Comparison of ENCODE assay signal across 8 mouse cellular contexts in genomic region chr11:75152603-75153557, GRCm38 (mm10). TPM values are rescaled to one million over a fixed set of nuclear protein-coding genes. Genes with fewer than 3 reads are reported as not detected.
DNase-seq lines count a peak whose midpoint lies in the region; ATAC-seq and TF ChIP-seq lines count a peak whose summit lies in the region.

No protein-coding gene starts in this region.

- no peak overlapping the region for H3K4me2 ChIP-seq in limb, embryonic 12.5 days
- H3K4me2 ChIP-seq in lung, postnatal 0 days (replicated peaks; ENCODE audit: low read depth, low read length): no peak overlapping the region

- H3K9ac ChIP-seq in limb, embryonic 12.5 days (replicated peaks): no peak overlapping the region
- H3K9ac ChIP-seq in lung, postnatal 0 days (replicated peaks; ENCODE audit: low read depth): no peak overlapping the region

- no peaks in the 10 kb centered on the region for H3K9me3 ChIP-seq in limb, embryonic 12.5 days
- no peaks in the 10 kb centered on the region for H3K9me3 ChIP-seq in limb, embryonic 10.5 days (replicated peaks)
- H3K9me3 ChIP-seq in lung, postnatal 0 days (ENCODE audit: low read length): no peaks in the 10 kb centered on the region

- WGBS in limb, embryonic 12.5 days: 74% methylated on average over 18 of the region's 18 CpGs
- 88% methylated on average over 18 of the region's 18 CpGs for WGBS in limb, embryonic 10.5 days
- WGBS in lung, postnatal 0 days: 25% methylated on average over 18 of the region's 18 CpGs

- H3K36me3 ChIP-seq in limb, embryonic 12.5 days: peaks cover 32% of the 10 kb centered on the region
- H3K36me3 ChIP-seq in limb, embryonic 10.5 days: peaks cover 41% of the 10 kb centered on the region
- H3K36me3 ChIP-seq in lung, postnatal 0 days (ENCODE audit: insufficient read depth, low read length): no peaks in the 10 kb centered on the region

- H3K27me3 ChIP-seq in limb, embryonic 12.5 days: no peaks in the 10 kb centered on the region
- H3K27me3 ChIP-seq in limb, embryonic 10.5 days (ENCODE audit: low read depth, poor library complexity, severe bottlenecking): no peaks in the 10 kb centered on the region
- no peaks in the 10 kb centered on the region for H3K27me3 ChIP-seq in lung, postnatal 0 days (replicated peaks; ENCODE audit: insufficient read depth, low read length)

- no peak for ATAC-seq in limb, embryonic 12.5 days (ENCODE audit: insufficient number of reproducible peaks, insufficient read depth, low FRiP score, low TSS enrichment, low read depth)
- peak; percentile 88 to 90 for ATAC-seq in hematopoietic stem cell, adult 5-6 weeks (replicated peaks in 1 of 2; ENCODE audit: insufficient read depth in 1 of 2, low FRiP score in 2 of 2, low TSS enrichment in 1 of 2, low read depth in 1 of 2, poor library complexity in 2 of 2, severe bottlenecking in 2 of 2)
- peak; percentile 75 for ATAC-seq in lung, postnatal 0 days

- H3K4me1 ChIP-seq in limb, embryonic 12.5 days (replicated peaks): peaks cover 56% of the 10 kb centered on the region
- H3K4me1 ChIP-seq in limb, embryonic 10.5 days: peaks cover 42% of the 10 kb centered on the region
- peaks cover 9% of the 10 kb centered on the region; the same call in 1 of the 2 replicates for H3K4me1 ChIP-seq in lung, postnatal 0 days (ENCODE audit: insufficient read depth, low read depth, low read length)

- no peak for DNase-seq in limb, embryonic 10.5 days (ENCODE audit: low spot score)
- DNase-seq in cerebellum, adult 9-11 months: peak; percentile 88
- peak; percentile 76 for DNase-seq in lung, postnatal 0 days (ENCODE audit: low spot score)
- DNase-seq in urinary bladder, adult 2 months (ENCODE audit: low spot score): no peak
- no peak for DNase-seq in layer of hippocampus, postnatal 14 days (ENCODE audit: low spot score in 2 of 2)
- no peak for DNase-seq in layer of hippocampus, postnatal 25 days (ENCODE audit: extremely low spot score in 1 of 2, low spot score in 1 of 2)

- H3K27ac ChIP-seq in limb, embryonic 12.5 days: peak overlapping the region; percentile 36; the same call in 1 of the 2 replicates
- H3K27ac ChIP-seq in limb, embryonic 10.5 days: no peak overlapping the region
- H3K27ac ChIP-seq in lung, postnatal 0 days (ENCODE audit: low read length): peak overlapping the region; percentile 73

- peak; percentile 71 for TF ChIP-seq EP300 in lung, postnatal 0 days (IDR thresholded peaks at IDR 0.05)

- no peak overlapping the region for H3K4me3 ChIP-seq in limb, embryonic 12.5 days (replicated peaks)
- no peak overlapping the region for H3K4me3 ChIP-seq in limb, embryonic 10.5 days
- H3K4me3 ChIP-seq in lung, postnatal 0 days (ENCODE audit: low read depth, low read length): no peak overlapping the region

- TF ChIP-seq CTCF in lung, postnatal 0 days (IDR thresholded peaks at IDR 0.05): peak; percentile 15; the same call in 1 of the 2 replicates

RNA-seq across cellular contexts. Expression of gene Hic1, which starts 16.4 kb away (rescaled TPM):
- polyA plus RNA-seq in limb, embryonic 12.5 days (2016; fragmentation: Nextera tagmentation; extraction: Ambion mirVana): 30.3 and 35.5 TPM in 2 replicates
- 0.99 and 3.5 TPM in 2 replicates for polyA plus RNA-seq in limb, embryonic 10.5 days (2016; fragmentation: Nextera tagmentation; extraction: Ambion mirVana)
- total RNA-seq in hematopoietic stem cell, adult 5-6 weeks (2017): not detected in 2 replicates
- polyA plus RNA-seq in lung, postnatal 0 days (2015; fragmentation: Nextera tagmentation; extraction: Ambion mirVana): 9.9 and 13.4 TPM in 2 replicates
- 16.9 and 20.7 TPM in 2 replicates for polyA plus RNA-seq in urinary bladder, adult 2 months (2012; rRNA removed)
- total RNA-seq in layer of hippocampus, postnatal 14 days (2021): 1 to 10 TPM; 3.3 to 4.5 TPM
- total RNA-seq in layer of hippocampus, postnatal 25 days (2021): 1 to 10 TPM; 2.5 to 3.2 TPM

RNA-seq across cellular contexts. Expression of gene Ovca2, which starts 25.8 kb away (rescaled TPM):
- 29.6 and 31.0 TPM in 2 replicates for polyA plus RNA-seq in limb, embryonic 12.5 days (2016; fragmentation: Nextera tagmentation; extraction: Ambion mirVana)
- polyA plus RNA-seq in limb, embryonic 10.5 days (2016; fragmentation: Nextera tagmentation; extraction: Ambion mirVana): 38.0 and 39.9 TPM in 2 replicates
- 17.1 and 20.8 TPM in 2 replicates for total RNA-seq in hematopoietic stem cell, adult 5-6 weeks (2017)
- polyA plus RNA-seq in lung, postnatal 0 days (2015; fragmentation: Nextera tagmentation; extraction: Ambion mirVana): 19.7 and 22.0 TPM in 2 replicates
- polyA plus RNA-seq in urinary bladder, adult 2 months (2012; rRNA removed): 16.0 and 19.9 TPM in 2 replicates
- total RNA-seq in layer of hippocampus, postnatal 14 days (2021): 10 to 100 TPM; 14.8 to 15.2 TPM
- total RNA-seq in layer of hippocampus, postnatal 25 days (2021): 10 to 100 TPM; 18.2 to 18.3 TPM

RNA-seq across cellular contexts. Expression of gene Dph1, which starts 38.2 kb away (rescaled TPM):
- polyA plus RNA-seq in limb, embryonic 12.5 days (2016; fragmentation: Nextera tagmentation; extraction: Ambion mirVana): 24.0 and 25.5 TPM in 2 replicates
- 32.7 and 35.3 TPM in 2 replicates for polyA plus RNA-seq in limb, embryonic 10.5 days (2016; fragmentation: Nextera tagmentation; extraction: Ambion mirVana)
- 7.8 and 14.0 TPM in 2 replicates for total RNA-seq in hematopoietic stem cell, adult 5-6 weeks (2017)
- polyA plus RNA-seq in lung, postnatal 0 days (2015; fragmentation: Nextera tagmentation; extraction: Ambion mirVana): 11.3 and 14.8 TPM in 2 replicates
- 20.1 and 26.6 TPM in 2 replicates for polyA plus RNA-seq in urinary bladder, adult 2 months (2012; rRNA removed)
- total RNA-seq in layer of hippocampus, postnatal 14 days (2021): 10 to 100 TPM; 21.7 to 24.4 TPM
- total RNA-seq in layer of hippocampus, postnatal 25 days (2021): 10 to 100 TPM; 35.4 to 36.1 TPM

RNA-seq across cellular contexts. Expression of gene Rtn4rl1, which starts 40.7 kb away (rescaled TPM):
- polyA plus RNA-seq in limb, embryonic 12.5 days (2016; fragmentation: Nextera tagmentation; extraction: Ambion mirVana): 1.5 and 2.1 TPM in 2 replicates
- 0.90 and 1.3 TPM in 2 replicates for polyA plus RNA-seq in limb, embryonic 10.5 days (2016; fragmentation: Nextera tagmentation; extraction: Ambion mirVana)
- 0.84 TPM in 1 of 2 replicates, not detected in the other for total RNA-seq in hematopoietic stem cell, adult 5-6 weeks (2017)
- polyA plus RNA-seq in lung, postnatal 0 days (2015; fragmentation: Nextera tagmentation; extraction: Ambion mirVana): 3.6 and 4.3 TPM in 2 replicates
- 23.3 and 34.8 TPM in 2 replicates for polyA plus RNA-seq in urinary bladder, adult 2 months (2012; rRNA removed)
- total RNA-seq in layer of hippocampus, postnatal 14 days (2021): 10 to 100 TPM; 82.1 to 83.1 TPM
- total RNA-seq in layer of hippocampus, postnatal 25 days (2021): 100 to 1,000 TPM in 1 of 2 experiments, 10 to 100 TPM in 1; 94.7 to 106 TPM

Comparison
In these comparisons a context has a peak if more than half of its experiments do, and no peak if none do; other contexts are left out.
1. DNase-seq: peak in cerebellum, adult 9-11 months (single experiment) and lung, postnatal 0 days (single experiment); none in limb, embryonic 10.5 days (single experiment), urinary bladder, adult 2 months (single experiment), layer of hippocampus, postnatal 14 days (0 of 2) and layer of hippocampus, postnatal 25 days (0 of 2).